ENCODE assay signal across 18 mouse cellular contexts in the genomic region with DNA sequence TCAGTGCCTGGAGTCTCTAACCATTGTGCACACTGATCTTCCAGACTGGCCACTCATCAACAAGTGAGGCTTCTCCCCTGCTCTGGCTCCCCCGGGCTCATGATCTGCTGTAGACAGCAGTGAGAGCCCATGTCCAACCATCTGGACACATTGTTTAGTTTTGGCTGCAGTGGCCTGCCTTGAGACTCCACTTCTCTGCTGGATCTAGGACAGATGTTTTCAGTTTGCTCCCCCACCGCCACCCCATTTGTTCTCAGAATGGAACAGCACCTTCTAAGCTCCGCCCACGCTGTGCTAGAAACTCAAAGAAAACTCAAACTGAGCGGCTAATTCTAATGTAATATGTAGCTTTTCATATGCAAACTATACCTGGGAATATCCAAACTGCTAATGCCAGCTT.
A peak's percentile ranks its signal among the peaks of the same experiment; 100 is the strongest.
DNase-seq lines count a peak whose midpoint lies in the region; ATAC-seq and TF ChIP-seq lines count a peak whose summit lies in the region.
"Had no signal": no experiment of that assay in that cellular context is flagged by ENCODE, and none has a peak within 500 bp of the region (broad histone marks: within the 10 kb centered on the region; RNA-seq: fewer than 3 reads in every experiment).

No protein-coding gene starts in this region.

- no peaks in the 10 kb centered on the region for H3K36me3 ChIP-seq in hindbrain, embryonic 10.5 days
- H3K36me3 ChIP-seq in hindbrain, postnatal 0 days (ENCODE audit: insufficient read depth, low read length): no peaks in the 10 kb centered on the region
- H3K36me3 ChIP-seq in embryonic facial prominence, embryonic 10.5 days (replicated peaks): no peaks in the 10 kb centered on the region
- H3K36me3 ChIP-seq: heart, embryonic 13.5 days; limb, embryonic 12.5 days; liver, embryonic 15.5 days; neural tube, embryonic 13.5 days had no signal

- H3K27ac ChIP-seq in hindbrain, embryonic 10.5 days: no peak overlapping the region
- no peak overlapping the region for H3K27ac ChIP-seq in hindbrain, postnatal 0 days
- no peak overlapping the region for H3K27ac ChIP-seq in embryonic facial prominence, embryonic 10.5 days (replicated peaks)
- H3K27ac ChIP-seq: heart, embryonic 13.5 days; limb, embryonic 12.5 days; liver, embryonic 15.5 days; neural tube, embryonic 13.5 days; stomach, postnatal 0 days had no signal

- TF ChIP-seq CTCF in hindbrain, postnatal 0 days (IDR thresholded peaks at IDR 0.05; ENCODE audit: low read depth): no peak

- H3K4me2 ChIP-seq in hindbrain, postnatal 0 days (ENCODE audit: low read depth, low read length): no peak overlapping the region
- H3K4me2 ChIP-seq: heart, embryonic 13.5 days; limb, embryonic 12.5 days; liver, embryonic 15.5 days; neural tube, embryonic 13.5 days had no signal

- no peak overlapping the region for H3K4me3 ChIP-seq in hindbrain, embryonic 10.5 days
- H3K4me3 ChIP-seq in hindbrain, postnatal 0 days (ENCODE audit: low read length): no peak overlapping the region
- no peak overlapping the region for H3K4me3 ChIP-seq in embryonic facial prominence, embryonic 10.5 days
- H3K4me3 ChIP-seq: heart, embryonic 13.5 days; limb, embryonic 12.5 days; liver, embryonic 15.5 days; neural tube, embryonic 13.5 days had no signal

- no peaks in the 10 kb centered on the region for H3K4me1 ChIP-seq in hindbrain, embryonic 10.5 days (replicated peaks)
- no peaks in the 10 kb centered on the region for H3K4me1 ChIP-seq in hindbrain, postnatal 0 days (ENCODE audit: insufficient read depth, low read length)
- peaks cover 3% of the 10 kb centered on the region; the same call in 1 of the 2 replicates for H3K4me1 ChIP-seq in embryonic facial prominence, embryonic 10.5 days
- H3K4me1 ChIP-seq: heart, embryonic 13.5 days; liver, embryonic 15.5 days; neural tube, embryonic 13.5 days had no signal

- WGBS in hindbrain, embryonic 10.5 days: 55% methylated on average over 5 of the region's 5 CpGs
- WGBS in hindbrain, postnatal 0 days: 61% methylated on average over 5 of the region's 5 CpGs
- 55% methylated on average over 5 of the region's 5 CpGs for WGBS in embryonic facial prominence, embryonic 10.5 days

- ATAC-seq in hindbrain, postnatal 0 days: no peak
- ATAC-seq: forebrain, embryonic 14.5 days; midbrain, embryonic 16.5 days had no signal

- H3K9me3 ChIP-seq in hindbrain, embryonic 10.5 days: no peaks in the 10 kb centered on the region
- no peaks in the 10 kb centered on the region for H3K9me3 ChIP-seq in hindbrain, postnatal 0 days (ENCODE audit: low read length)
- no peaks in the 10 kb centered on the region for H3K9me3 ChIP-seq in embryonic facial prominence, embryonic 10.5 days
- H3K9me3 ChIP-seq: heart, embryonic 13.5 days; limb, embryonic 12.5 days; liver, embryonic 15.5 days; neural tube, embryonic 13.5 days had no signal

- H3K27me3 ChIP-seq in hindbrain, embryonic 10.5 days (ENCODE audit: insufficient read depth, poor library complexity, severe bottlenecking): no peaks in the 10 kb centered on the region
- H3K27me3 ChIP-seq in hindbrain, postnatal 0 days (ENCODE audit: insufficient read depth, low read length): no peaks in the 10 kb centered on the region
- no peaks in the 10 kb centered on the region for H3K27me3 ChIP-seq in embryonic facial prominence, embryonic 10.5 days (replicated peaks; ENCODE audit: low read depth, poor library complexity, severe bottlenecking)
- H3K27me3 ChIP-seq: heart, embryonic 13.5 days; limb, embryonic 12.5 days; liver, embryonic 15.5 days; neural tube, embryonic 13.5 days had no signal

- DNase-seq in hindbrain, embryonic 10.5 days (ENCODE audit: low spot score): peak; percentile 12
- DNase-seq in hindbrain, postnatal 0 days (ENCODE audit: low spot score): no peak
- peak; percentile 9 for DNase-seq in ES-CJ7 (ENCODE audit: low read depth, low spot score)
- DNase-seq in embryonic facial prominence, embryonic 10.5 days (ENCODE audit: low spot score): peak; percentile 19
- DNase-seq in left cerebral cortex, adult 9 months (ENCODE audit: low spot score in 2 of 2): peak; percentile 22 to 37
- DNase-seq in urinary bladder, postnatal 10 days (ENCODE audit: low spot score): no peak
- DNase-seq in yolk sac, embryonic 10.5 days (ENCODE audit: low spot score): no peak
- DNase-seq in kidney, postnatal 36 days: no peak
- DNase-seq: gastrocnemius, postnatal 36 days; layer of hippocampus, adult 9-11 months; thymus, postnatal 36 days had no signal

- no peak overlapping the region for H3K9ac ChIP-seq in hindbrain, postnatal 0 days (replicated peaks; ENCODE audit: low read length)
- H3K9ac ChIP-seq: heart, embryonic 13.5 days; limb, embryonic 12.5 days; liver, embryonic 15.5 days; neural tube, embryonic 13.5 days had no signal

Comparison
In these comparisons a context has a peak if more than half of its experiments do, and no peak if none do; other contexts are left out.
1. DNase-seq: peak in hindbrain, embryonic 10.5 days (single experiment), ES-CJ7 (single experiment), embryonic facial prominence, embryonic 10.5 days (single experiment) and left cerebral cortex, adult 9 months (2 of 2); none in hindbrain, postnatal 0 days (single experiment), urinary bladder, postnatal 10 days (single experiment), yolk sac, embryonic 10.5 days (single experiment) and kidney, postnatal 36 days (0 of 2).